Mouse (Mus musculus) neural tube, embryonic 11.5 days (tissue): ENCODE measurements around the gene Kifc1. TPM values are rescaled to one million over a fixed set of nuclear protein-coding genes. Genes with fewer than 3 reads are reported as not detected.

Experiments
- ATAC-seq: fragments of 200-750 bp; cut with Nextera tagmentation; 2 replicates; pipeline ENCODE4 v1.8.0; 2017; ENCODE audit warnings: moderate number of reproducible peaks, mild to moderate bottlenecking, moderate TSS enrichment, moderate library complexity; ENCODE audit not compliant: insufficient read depth, low FRiP score, low TSS enrichment
- DNase-seq: peaks from one replicate; pipeline ENCODE4 v3.0.0-alpha.2; 2015; ENCODE audit warnings: low spot score
- H3K27ac ChIP-seq: fragments of 300-500 bp; sonication (generic); 2 replicates; pipeline ENCODE4 v1.5.1; 2014; ENCODE audit warnings: low read depth, mild to moderate bottlenecking, low read length
- H3K27me3 ChIP-seq: fragments of 300-500 bp; sonication (generic); 2 replicates; pipeline ENCODE4 v1.6.1; 2014; ENCODE audit warnings: mild to moderate bottlenecking, low read length, mixed read lengths; ENCODE audit not compliant: control insufficient read depth, insufficient read depth
- H3K36me3 ChIP-seq: fragments of 300-500 bp; sonication (generic); 2 replicates; pipeline ENCODE4 v1.6.1; 2014; ENCODE audit warnings: mild to moderate bottlenecking, low read length, moderate library complexity, mixed read lengths; ENCODE audit not compliant: control insufficient read depth, insufficient read depth
- H3K4me1 ChIP-seq: fragments of 300-500 bp; sonication (generic); 2 replicates; pipeline ENCODE4 v1.6.1; 2014; ENCODE audit warnings: low read length, mixed read lengths; ENCODE audit not compliant: control insufficient read depth, insufficient read depth
- H3K4me2 ChIP-seq: fragments of 300-500 bp; sonication (generic); 2 replicates; pipeline ENCODE4 v1.6.1; 2014; ENCODE audit warnings: low read depth, mild to moderate bottlenecking, moderate library complexity
- H3K4me3 ChIP-seq: fragments of 300-500 bp; sonication (generic); 2 replicates; pipeline ENCODE4 v1.5.1; 2014; ENCODE audit warnings: low read depth, low read length
- H3K9ac ChIP-seq: fragments of 300-500 bp; sonication (generic); 2 replicates; pipeline ENCODE4 v1.6.1; 2014; ENCODE audit warnings: mild to moderate bottlenecking, low read length
- H3K9me3 ChIP-seq: fragments of 300-500 bp; sonication (generic); 2 replicates; pipeline ENCODE4 v1.6.1; 2016; ENCODE audit warnings: low read length; ENCODE audit not compliant: control insufficient read depth
- WGBS: fragments of 180-500 bp; shearing (Covaris S2); extraction: QIAGEN DNeasy Blood & Tissue Kit; methylation state at CpG from one replicate; pipeline ENCODE4 v1.1.7; 2014; 5-methylcytosine and 5-hydroxymethylcytosine counted together
- microRNA-seq: library from miRNA; unstranded; fragments of <30 nt; microRNA quantifications from one replicate; pipeline ENCODE4, GENCODE M21; 2016
- polyA plus RNA-seq: library from polyadenylated mRNA; unstranded; fragments of >200 nt; fragmentation: Nextera tagmentation; extraction: Ambion mirVana; gene quantifications from 2 replicates; pipeline ENCODE4 v1.2.1, GENCODE M21; 2014

The Kifc1 gene
- polyA plus RNA-seq, 1 experiment from 2014 or later: 11.0 TPM

GRCm38 (mm10) chr17:33844196-33844595 is 46.3 kb downstream of the Kifc1 start:
- peak overlapping the region; percentile 89; the same call in 1 of the 2 replicates for H3K4me3 ChIP-seq
- ATAC-seq (no peak), DNase-seq (no peak)
- peak overlapping the region; percentile 86 for H3K4me2 ChIP-seq
- H3K9me3 ChIP-seq: no peaks in the 10 kb centered on the region
- peaks cover 6% of the 10 kb centered on the region for H3K4me1 ChIP-seq
- no peaks in the 10 kb centered on the region; the same call in 1 of the 2 replicates for H3K36me3 ChIP-seq
- no peak overlapping the region for H3K27ac ChIP-seq
- H3K27me3 ChIP-seq: no peaks in the 10 kb centered on the region
- 50% methylated on average over 1 of the region's 1 CpGs for WGBS
- H3K9ac ChIP-seq: no peak overlapping the region

- Histone ChIP-seq H3K27me3 (no peaks in the 10 kb centered on the region), H3K4me3 (peak within 1 kb of the TSS; percentile 89), H3K9ac (peak within 1 kb of the TSS; percentile 72), H3K27ac (peak within 1 kb of the TSS; percentile 27; the same call in 1 of the 2 replicates), H3K9me3 (no peaks in the 10 kb centered on the region), H3K4me1 (peaks cover 6% of the 10 kb centered on the region), H3K4me2 (peak within 1 kb of the TSS; percentile 86), H3K36me3 (peaks cover 3% of the 10 kb centered on the region; the same call in 1 of the 2 replicates)
- peak; percentile 91 for DNase-seq
- peak; percentile 90 for ATAC-seq
- WGBS: under 1% methylated on average over 45 of the region's 45 CpGs
Observed at GRCm38 (mm10) chr17:33842966-33843795, 47.3 kb downstream of the Kifc1 start, which contains the start of gene Cd320. Cd320 (plus strand) TSS chr17:33843091.

GRCm38 (mm10) chr17:33829561-33829960 is 60.9 kb downstream of the Kifc1 start:
- ATAC-seq (no peak), DNase-seq (no peak)
- peaks cover 3% of the 10 kb centered on the region; the same call in 1 of the 2 replicates for H3K4me1 ChIP-seq
- WGBS: 93% methylated on average over 10 of the region's 10 CpGs
- H3K4me3 ChIP-seq: no peak overlapping the region
- H3K27me3 ChIP-seq: no peaks in the 10 kb centered on the region
- H3K4me2 ChIP-seq: no peak overlapping the region
- no peak overlapping the region for H3K9ac ChIP-seq
- H3K27ac ChIP-seq: no peak overlapping the region
- peaks cover 13% of the 10 kb centered on the region for H3K36me3 ChIP-seq
- no peaks in the 10 kb centered on the region for H3K9me3 ChIP-seq

DNA sequence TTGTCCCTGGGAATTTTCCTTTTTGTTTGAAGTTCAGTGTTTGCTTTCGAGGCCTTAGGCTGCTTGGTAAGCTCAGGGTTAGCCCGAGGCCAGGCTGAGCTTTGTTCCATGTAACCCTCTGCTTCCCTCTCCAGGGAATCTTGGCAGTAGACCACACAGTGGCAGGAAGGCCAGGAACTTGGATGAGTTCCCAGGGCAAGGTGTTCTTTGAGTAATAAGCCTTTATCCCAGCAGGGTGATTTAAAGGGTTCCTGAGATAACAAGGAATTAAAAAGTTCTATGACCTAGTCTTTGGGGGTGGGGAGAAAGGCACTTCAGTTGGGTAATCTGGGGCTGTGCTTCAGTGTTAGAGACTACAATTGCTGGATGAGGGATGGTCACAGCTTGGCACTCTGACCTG is 61.6 kb downstream of the Kifc1 start:
- Histone ChIP-seq H3K27me3 (no peaks in the 10 kb centered on the region), H3K4me3 (no peak overlapping the region), H3K4me1 (peaks cover 3% of the 10 kb centered on the region; the same call in 1 of the 2 replicates), H3K27ac (no peak overlapping the region), H3K36me3 (peaks cover 13% of the 10 kb centered on the region), H3K4me2 (no peak overlapping the region), H3K9me3 (no peaks in the 10 kb centered on the region), H3K9ac (no peak overlapping the region)
- 80% methylated on average over 2 of the region's 2 CpGs for WGBS
- DNase-seq (no peak), ATAC-seq (no peak)

- no peak overlapping the region for H3K27ac ChIP-seq
- WGBS: 2% methylated on average over 3 of the region's 3 CpGs
- peaks cover 10% of the 10 kb centered on the region for H3K36me3 ChIP-seq
- peak; percentile 68 for DNase-seq
- H3K9ac ChIP-seq: no peak overlapping the region
- H3K9me3 ChIP-seq: no peaks in the 10 kb centered on the region
- H3K4me1 ChIP-seq: peaks cover 10% of the 10 kb centered on the region; the same call in 1 of the 2 replicates
- peak; percentile 31; the same call in 1 of the 2 replicates for ATAC-seq
- H3K4me2 ChIP-seq: no peak overlapping the region
- no peaks in the 10 kb centered on the region for H3K27me3 ChIP-seq
- no peak overlapping the region for H3K4me3 ChIP-seq
Observed at GRCm38 (mm10) chr17:33826850-33827249, 63.6 kb downstream of the Kifc1 start.

Small RNA genes lying within 50 kb of the gene (microRNA-seq; reads per million reads assigned to microRNA genes)
- not detected for gene Gm27740

Other genes with a start within 250 kb of the Kifc1 start
- gene Hnrnpm, start 203.8 kb downstream of the Kifc1 start, polyA plus RNA-seq: 554 and 558 TPM in 2 replicates
- 39.3 and 43.8 TPM in 2 replicates for gene March2, start 172.0 kb downstream of the Kifc1 start, polyA plus RNA-seq
- gene Rab11b, start 130.1 kb downstream of the Kifc1 start, polyA plus RNA-seq: 293 and 295 TPM in 2 replicates
- 14.9 and 18.6 TPM in 2 replicates for gene Angptl4, start 108.8 kb downstream of the Kifc1 start, polyA plus RNA-seq
- gene Kank3, start 80.1 kb downstream of the Kifc1 start, polyA plus RNA-seq: 23.5 TPM in 2 replicates
- 813 and 863 TPM in 2 replicates for gene Rps28, start 66.1 kb downstream of the Kifc1 start, polyA plus RNA-seq
- gene Ndufa7, start 66.1 kb downstream of the Kifc1 start, polyA plus RNA-seq: 432 and 435 TPM in 2 replicates
- gene Cd320, start 47.6 kb downstream of the Kifc1 start, polyA plus RNA-seq: 72.6 and 79.1 TPM in 2 replicates
- not detected in 2 replicates for gene Gm7029, start 16.8 kb downstream of the Kifc1 start, polyA plus RNA-seq
- not detected in 2 replicates for gene Platr17, start 14.5 kb upstream of the Kifc1 start, polyA plus RNA-seq
- 61.2 and 61.4 TPM in 2 replicates for gene Daxx, start 18.8 kb upstream of the Kifc1 start, polyA plus RNA-seq
- gene Tapbp, start 25.2 kb upstream of the Kifc1 start, polyA plus RNA-seq: 12.9 and 16.2 TPM in 2 replicates
- 10.5 and 11.2 TPM in 2 replicates for gene Zbtb22, start 25.2 kb upstream of the Kifc1 start, polyA plus RNA-seq
- 38.7 and 42.6 TPM in 2 replicates for gene Rgl2, start 38.9 kb upstream of the Kifc1 start, polyA plus RNA-seq
- 190 and 195 TPM in 2 replicates for gene Pfdn6, start 49.7 kb upstream of the Kifc1 start, polyA plus RNA-seq
- gene Wdr46, start 50.0 kb upstream of the Kifc1 start, polyA plus RNA-seq: 29.5 and 33.4 TPM in 2 replicates
- gene B3galt4, start 60.8 kb upstream of the Kifc1 start, polyA plus RNA-seq: 4.4 and 4.9 TPM in 2 replicates
- 40.7 and 43.8 TPM in 2 replicates for gene Vps52, start 65.2 kb upstream of the Kifc1 start, polyA plus RNA-seq
- gene Rps18, start 65.3 kb upstream of the Kifc1 start, polyA plus RNA-seq: 1,341 and 1,360 TPM in 2 replicates
- 20.2 and 23.1 TPM in 2 replicates for gene H2-K1, start 109.7 kb upstream of the Kifc1 start, polyA plus RNA-seq
- 5.2 and 8.4 TPM in 2 replicates for gene Ring1, start 134.0 kb upstream of the Kifc1 start, polyA plus RNA-seq
- gene H2-Ke6, start 137.4 kb upstream of the Kifc1 start, polyA plus RNA-seq: 48.1 and 52.7 TPM in 2 replicates
- 89.7 and 108 TPM in 2 replicates for gene Slc39a7, start 141.0 kb upstream of the Kifc1 start, polyA plus RNA-seq
- gene Rxrb, start 141.2 kb upstream of the Kifc1 start, polyA plus RNA-seq: 25.1 and 27.1 TPM in 2 replicates
- gene Col11a2, start 148.8 kb upstream of the Kifc1 start, polyA plus RNA-seq: 1.5 and 2.9 TPM in 2 replicates
- gene H2-Oa, start 201.7 kb upstream of the Kifc1 start, polyA plus RNA-seq: 0.93 TPM in 1 of 2 replicates, not detected in the other
- 9.2 and 10.3 TPM in 2 replicates for gene H2-DMa, start 228.9 kb upstream of the Kifc1 start, polyA plus RNA-seq
- 116 and 133 TPM in 2 replicates for gene Brd2, start 232.0 kb upstream of the Kifc1 start, polyA plus RNA-seq